Mouse (Mus musculus) kidney, adult 18-20 months (tissue): ENCODE measurements around the gene Vgll4.

ENCODE experiments used
- DNase-seq: peaks from one replicate; pipeline ENCODE4 v3.0.0; 2021

Vgll4 gene

GRCm38 (mm10) chr6:114970895-114971294 lies 1.1 kb upstream of the Vgll4 start:
- DNase-seq: no peak

- no peak for DNase-seq
Measured at GRCm38 (mm10) chr6:114970386-114970785, 592 bp upstream of the Vgll4 start.

- DNase-seq: peak; percentile 96
Measured at GRCm38 (mm10) chr6:114968361-114969212, 1.2 kb downstream of the Vgll4 start.

DNA sequence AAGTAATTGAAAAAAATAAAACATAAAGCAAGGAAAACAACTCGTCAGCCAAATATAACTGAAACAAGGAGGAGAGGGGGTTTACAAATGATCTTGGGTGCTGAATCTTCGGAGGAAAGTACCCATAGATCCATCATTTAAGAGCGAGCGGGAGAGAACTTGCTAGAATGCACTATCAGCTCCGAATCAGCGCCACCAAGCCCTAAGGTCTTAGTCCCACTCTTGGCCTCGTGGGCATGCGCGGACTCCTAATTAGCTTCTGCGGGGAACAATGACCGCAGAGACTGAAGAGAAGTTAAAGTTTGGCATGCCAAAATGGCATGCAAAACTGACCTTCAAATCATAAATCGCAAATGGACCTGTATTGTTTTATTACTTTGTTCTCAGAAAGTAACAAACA lies 2.2 kb downstream of the Vgll4 start:
- DNase-seq: no peak

DNA sequence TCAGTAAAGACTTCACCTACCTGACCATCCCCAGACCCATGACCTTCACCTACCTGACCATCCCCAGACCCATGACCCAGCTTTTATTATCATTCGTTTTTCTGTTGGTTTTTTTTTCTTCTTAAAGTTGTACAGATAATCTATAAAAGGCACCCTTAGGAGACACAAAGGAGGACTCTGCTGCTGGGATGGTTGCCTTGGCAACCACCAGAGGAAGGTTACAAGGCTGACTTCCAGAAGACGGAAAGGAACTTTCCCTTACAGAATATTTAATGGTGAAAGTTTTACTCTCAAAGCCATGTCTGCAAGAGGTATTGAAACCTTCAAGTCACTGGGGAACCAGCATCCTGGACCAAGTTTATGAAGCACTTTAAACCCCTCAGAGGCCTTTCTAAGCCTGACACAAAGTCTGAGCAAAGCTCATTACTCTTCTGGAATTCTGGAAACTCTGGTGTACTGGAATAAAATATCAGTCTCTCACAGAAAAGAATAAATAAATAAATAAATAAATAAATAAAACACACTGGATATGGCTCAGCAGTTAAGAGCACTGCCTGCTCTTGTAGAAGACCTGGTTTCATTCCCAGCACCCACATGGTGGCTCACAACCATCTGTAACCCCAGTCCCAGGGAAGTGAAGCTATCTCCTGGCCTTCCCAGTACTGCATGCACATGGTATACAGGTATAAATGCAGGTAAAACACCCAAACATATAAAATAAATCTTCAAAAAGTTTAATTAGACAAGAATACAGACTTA lies 3.2 kb downstream of the Vgll4 start:
- no peak for DNase-seq

DNA sequence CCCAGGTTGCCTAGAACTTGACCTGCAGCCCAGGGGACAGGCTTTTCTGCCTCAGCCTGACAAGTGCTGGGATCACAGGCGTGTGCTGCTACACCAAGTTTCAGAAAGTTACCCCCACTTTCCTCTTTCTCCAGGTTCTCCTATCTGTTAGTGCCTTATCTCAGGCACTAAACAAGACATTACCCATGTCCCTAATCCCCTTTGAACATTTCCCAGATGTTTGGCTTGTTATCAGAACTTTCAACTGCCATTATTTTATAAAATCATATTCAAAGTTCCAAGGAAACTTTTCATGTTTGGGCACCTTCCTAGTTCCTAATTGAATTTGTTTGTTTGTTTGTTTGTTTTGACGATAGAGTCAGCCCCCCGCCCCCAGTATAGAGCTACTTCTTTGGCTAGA lies 4.0 kb downstream of the Vgll4 start:
- DNase-seq: no peak

- no peak for DNase-seq
Measured at GRCm38 (mm10) chr6:114965396-114965795, 4.4 kb downstream of the Vgll4 start.

DNA sequence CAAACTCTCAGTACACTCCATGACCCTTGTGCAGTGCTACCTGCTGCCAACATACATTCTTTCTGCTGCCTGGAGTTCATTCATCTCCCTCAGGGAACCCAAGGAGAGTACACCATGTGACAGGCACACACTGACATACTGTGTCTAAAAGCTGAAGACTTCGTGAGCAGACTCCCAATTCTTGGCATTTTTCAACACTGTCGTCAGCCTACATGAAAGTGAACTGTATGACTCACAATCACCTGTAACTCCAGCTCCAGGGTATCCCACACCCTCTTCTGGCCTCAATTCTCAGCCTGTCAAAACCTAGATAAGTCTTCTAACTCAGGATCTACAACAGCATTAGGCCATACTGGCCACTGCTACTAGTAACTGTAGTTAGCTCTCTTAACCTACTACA lies 5.6 kb downstream of the Vgll4 start:
- no peak for DNase-seq

DNA sequence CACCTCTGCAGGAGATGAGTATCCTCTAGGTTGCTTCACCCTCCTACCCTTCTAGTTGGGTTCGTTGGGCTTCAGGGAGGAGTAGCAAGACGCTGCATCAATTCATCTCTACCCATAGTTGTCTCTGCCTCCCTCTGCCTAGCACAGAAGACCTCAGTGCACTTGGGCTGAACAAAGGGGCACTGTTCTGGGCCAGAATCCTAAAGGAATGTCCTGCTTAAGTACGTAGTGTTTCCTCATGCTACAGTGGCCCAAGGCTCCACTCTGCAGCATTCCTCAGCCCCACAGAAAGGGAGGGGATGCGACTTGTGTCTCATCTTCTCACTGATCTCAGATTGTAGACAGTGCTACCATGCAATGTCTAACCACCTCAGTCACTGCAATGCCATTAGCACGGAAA lies 6.2 kb downstream of the Vgll4 start:
- no peak for DNase-seq

DNA sequence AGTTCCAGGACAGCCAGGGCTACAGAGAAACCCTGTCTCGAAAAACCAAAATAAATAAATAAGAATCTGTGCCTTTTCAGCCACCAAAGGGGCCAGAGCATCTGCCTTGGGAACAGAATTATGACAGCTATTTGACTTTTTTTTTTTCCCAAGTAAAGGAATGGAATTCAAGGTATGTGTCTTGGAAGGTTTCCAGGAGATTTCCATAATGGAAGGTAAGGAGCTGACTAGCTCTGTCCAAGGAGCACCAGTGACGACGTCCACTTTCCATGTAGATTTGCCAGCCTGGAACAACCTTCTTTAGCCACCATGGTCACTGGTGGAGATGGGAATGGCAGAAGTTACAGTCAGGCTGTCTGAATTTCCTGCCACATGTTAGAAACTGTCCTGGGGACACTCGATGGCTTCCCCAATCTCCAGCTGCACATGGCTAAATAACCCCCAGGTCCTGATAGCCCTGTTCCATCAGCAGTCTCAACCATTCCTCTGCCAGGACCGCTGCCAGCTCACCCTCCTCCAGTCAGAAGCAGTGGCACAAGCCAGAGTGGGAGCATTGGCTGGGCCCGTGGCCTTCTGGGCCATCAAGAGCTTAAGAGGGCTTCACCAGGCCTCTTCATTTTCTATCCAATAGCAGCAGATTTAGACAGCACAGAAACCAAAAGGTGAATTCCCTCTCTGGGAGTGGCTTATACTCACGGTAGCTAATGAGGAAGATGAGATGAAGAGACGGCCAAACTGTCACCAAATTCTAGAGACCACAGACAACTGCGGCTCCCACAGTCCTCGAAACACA lies 8.3 kb downstream of the Vgll4 start:
- DNase-seq: no peak

- DNase-seq: no peak
Measured at GRCm38 (mm10) chr6:114959012-114959398, 10.8 kb downstream of the Vgll4 start.

DNA sequence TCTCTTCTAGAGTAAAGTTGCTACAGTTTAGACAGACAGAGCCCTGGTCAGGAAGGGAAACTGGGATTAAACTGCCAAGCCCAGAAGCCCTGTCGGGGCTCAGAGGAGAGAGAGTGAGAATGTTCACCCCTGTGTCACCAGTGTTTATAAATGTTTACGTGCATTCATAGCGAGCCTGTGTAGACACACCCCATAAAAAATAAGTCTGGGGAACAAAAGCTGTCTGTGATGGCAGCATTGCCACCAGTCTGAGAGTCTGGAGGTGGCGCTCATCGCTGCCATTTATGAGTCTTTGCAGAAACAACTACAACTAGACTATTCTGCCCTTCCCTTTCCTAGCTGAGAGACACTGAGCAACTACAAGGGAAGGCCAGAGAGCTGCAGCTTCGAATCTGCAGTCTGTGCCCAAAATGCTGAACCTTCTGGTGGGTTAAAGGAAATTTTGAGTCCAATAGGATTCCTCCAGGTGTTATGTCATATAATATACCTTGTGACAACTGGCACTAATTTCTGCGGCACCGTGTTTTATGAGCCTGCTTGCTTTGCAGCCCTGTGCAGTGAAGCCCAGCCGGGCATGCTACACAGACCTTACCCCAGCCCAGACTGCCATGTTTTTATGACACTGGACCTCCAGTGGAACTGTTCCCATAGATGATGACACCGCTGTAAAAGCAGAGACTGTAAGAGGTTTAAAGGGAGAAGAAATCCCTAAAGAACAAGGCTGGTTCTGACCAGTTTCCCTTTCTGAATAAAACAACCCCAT lies 11.4 kb downstream of the Vgll4 start:
- no peak for DNase-seq

DNA sequence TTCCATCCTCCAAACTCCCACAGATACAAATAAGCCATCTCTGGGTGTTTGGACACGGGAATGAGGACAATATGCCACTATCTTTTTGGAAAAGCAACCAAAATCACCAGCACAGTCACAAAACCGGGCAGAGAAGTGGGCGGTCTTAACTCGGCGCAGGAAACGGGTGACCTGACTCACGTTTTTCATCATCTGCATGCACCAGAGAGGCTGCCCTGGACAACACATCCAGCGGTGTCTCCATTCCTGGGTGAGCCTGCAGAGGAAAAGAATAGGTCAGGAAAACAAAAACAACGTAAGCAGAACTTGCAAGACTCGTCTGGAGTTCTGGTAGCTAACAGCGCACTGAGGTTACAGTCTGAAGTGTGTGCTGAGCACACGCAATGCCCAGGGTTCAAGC lies 12.0 kb downstream of the Vgll4 start:
- DNase-seq: no peak

DNA sequence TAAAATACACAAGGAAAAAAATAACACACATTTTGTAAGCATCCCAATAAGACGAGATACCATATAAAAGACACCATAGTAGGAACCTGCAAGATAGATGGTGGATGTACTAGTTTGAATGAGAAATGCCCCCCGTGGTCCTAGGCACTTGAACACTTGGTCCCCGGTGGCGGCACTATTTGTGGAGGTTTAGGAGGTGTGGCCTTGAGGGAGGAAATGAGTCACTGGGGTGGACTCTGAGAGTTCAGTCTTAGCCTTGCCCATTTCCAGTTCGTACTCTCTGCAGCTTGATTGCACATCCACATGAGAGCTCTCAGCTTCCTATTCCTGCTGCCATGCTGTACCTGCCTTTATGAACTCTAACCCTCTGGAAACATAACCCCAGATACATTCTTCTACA lies 15.3 kb downstream of the Vgll4 start:
- DNase-seq: no peak

- no peak for DNase-seq
Measured at GRCm38 (mm10) chr6:114953601-114954000, 16.2 kb downstream of the Vgll4 start.

- DNase-seq: no peak
Measured at GRCm38 (mm10) chr6:114952356-114952755, 17.4 kb downstream of the Vgll4 start.

DNA sequence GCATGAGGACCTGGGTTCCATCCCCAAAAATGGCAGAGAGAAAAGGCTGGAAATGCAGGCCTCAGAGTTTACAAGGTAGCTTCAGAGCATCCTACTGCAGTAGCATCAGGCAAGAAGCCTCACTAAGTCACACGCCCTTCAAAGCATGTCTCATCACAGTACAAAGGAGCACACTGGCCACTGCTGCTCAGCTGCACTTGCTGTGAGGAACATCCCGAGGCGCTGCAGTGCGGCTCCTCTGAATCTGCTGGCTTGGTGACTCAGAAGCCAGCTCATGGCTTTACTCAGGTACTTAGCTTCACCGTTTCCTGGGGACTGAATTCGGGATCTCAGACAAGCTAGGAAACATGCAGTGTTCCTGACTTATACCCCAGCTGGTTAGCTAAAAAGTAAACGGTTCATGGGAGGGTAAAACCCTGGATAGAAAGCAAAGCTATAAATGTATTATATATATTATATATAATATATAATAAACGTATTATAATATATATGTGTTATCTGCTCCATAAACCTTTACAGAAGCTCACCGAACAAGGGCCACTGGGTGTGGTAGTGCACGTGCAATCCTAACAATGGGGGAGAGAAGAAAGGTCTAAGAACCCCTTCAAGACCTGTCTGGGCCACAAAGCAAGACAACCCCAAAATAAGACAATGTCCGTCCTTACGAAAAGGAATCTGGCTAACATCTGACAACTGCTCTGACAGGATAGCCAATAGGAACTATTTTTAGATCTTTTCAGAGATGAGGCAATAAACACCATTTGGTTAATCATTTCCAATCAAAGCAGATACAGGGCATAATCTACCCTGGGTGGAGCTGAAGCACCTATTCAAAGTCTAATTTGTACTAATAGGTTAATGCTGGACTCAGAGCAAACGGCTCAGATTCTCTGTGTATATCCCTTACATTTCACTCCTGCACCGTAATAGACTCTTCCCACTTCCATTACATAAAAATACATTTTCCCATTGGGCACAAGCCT lies 25.0 kb downstream of the Vgll4 start:
- no peak for DNase-seq

- DNase-seq: peak; percentile 63
Measured at GRCm38 (mm10) chr6:114941201-114941849, 28.5 kb downstream of the Vgll4 start.

DNA sequence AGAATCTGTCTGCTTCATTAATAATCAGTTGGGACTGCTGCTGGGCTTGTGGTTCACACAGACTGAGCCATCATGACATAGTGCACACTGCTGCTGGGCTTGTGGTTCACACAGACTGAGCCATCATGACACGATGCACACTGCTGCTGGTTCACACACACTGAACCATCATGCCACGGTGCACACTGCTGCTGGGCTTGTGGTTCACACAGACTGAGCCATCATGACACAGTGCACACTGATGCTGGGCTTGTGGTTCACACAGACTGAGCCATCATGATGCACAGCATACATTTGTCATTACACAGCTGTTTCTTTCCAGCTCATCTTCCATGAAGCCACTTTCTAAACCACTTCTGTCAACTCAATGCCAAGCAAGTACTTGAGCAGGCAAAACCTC lies 30.1 kb downstream of the Vgll4 start:
- DNase-seq: no peak

GRCm38 (mm10) chr6:114936941-114937313 lies 32.9 kb downstream of the Vgll4 start:
- no peak for DNase-seq
